Mouse (Mus musculus) cerebral cortex, adult 2 months (tissue): ENCODE data around the gene Usp13.

Experiments
- WGBS: fragments of 180-500 bp; shearing (Covaris S2); methylation state at CpG from one replicate; pipeline ENCODE4 v1.1.7; 2018; 5-methylcytosine and 5-hydroxymethylcytosine counted together

Usp13 gene

GRCm38 (mm10) chr3:32939802-32940501 is 122.6 kb downstream of the Usp13 start:
- WGBS, result 72% methylated on average over 8 of the region's 8 CpGs

- WGBS, result 92% methylated on average over 5 of the region's 5 CpGs
Observed at GRCm38 (mm10) chr3:32947486-32947885, 130.1 kb downstream of the Usp13 start.

GRCm38 (mm10) chr3:32951382-32951781 is 134.0 kb downstream of the Usp13 start:
- WGBS, result 6% methylated on average over 1 of the region's 1 CpGs

- 66% methylated on average over 3 of the region's 3 CpGs for WGBS
Observed at GRCm38 (mm10) chr3:32961494-32961893, 144.1 kb downstream of the Usp13 start.

GRCm38 (mm10) chr3:32965528-32965927 is 148.2 kb downstream of the Usp13 start:
- 7% methylated on average over 2 of the region's 2 CpGs for WGBS

GRCm38 (mm10) chr3:32968671-32969425 is 151.5 kb downstream of the Usp13 start:
- WGBS, result 73% methylated on average over 1 of the region's 1 CpGs

GRCm38 (mm10) chr3:32970257-32970656 is 152.9 kb downstream of the Usp13 start:
- 94% methylated on average over 1 of the region's 1 CpGs for WGBS

GRCm38 (mm10) chr3:32979238-32979637 is 161.9 kb downstream of the Usp13 start:
- WGBS, result 59% methylated on average over 6 of the region's 6 CpGs

- 77% methylated on average over 4 of the region's 4 CpGs for WGBS
Observed at GRCm38 (mm10) chr3:32979981-32980380, 162.6 kb downstream of the Usp13 start.

GRCm38 (mm10) chr3:32985141-32985540 is 167.8 kb downstream of the Usp13 start:
- 82% methylated on average over 3 of the region's 3 CpGs for WGBS
